Mouse (Mus musculus) embryo, embryonic 10.5 days (tissue): Measurements from ENCODE around the gene 2010106E10Rik.

Source experiments
- DNase-seq: peaks from one replicate; pipeline ENCODE4 v3.0.0-alpha.2; 2015; ENCODE audit warnings: low spot score

2010106E10Rik gene

DNA sequence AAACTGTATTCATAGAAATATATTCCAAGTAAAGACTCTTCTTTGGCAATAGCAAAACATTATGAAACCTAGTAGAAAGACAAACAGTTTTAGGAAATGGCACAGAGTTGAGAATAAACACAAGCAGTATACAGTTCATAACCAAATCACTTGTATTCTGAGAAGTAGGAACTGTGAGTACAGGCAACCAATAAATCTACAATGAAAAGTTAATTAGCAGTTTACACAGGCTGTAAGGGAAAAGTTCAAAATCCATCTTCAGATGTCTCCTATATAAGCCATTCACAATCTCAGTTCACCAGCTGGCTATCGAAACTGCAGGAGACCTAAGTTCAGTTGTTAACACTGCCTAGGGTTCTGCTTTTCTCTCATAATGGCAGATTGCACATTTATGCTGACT, at the start of gene 2010106E10Rik:
Gene 2010106E10Rik, plus strand, starts transcription at position 301 of the 400 bp plus-strand sequence.
- DNase-seq, result no peak

DNA sequence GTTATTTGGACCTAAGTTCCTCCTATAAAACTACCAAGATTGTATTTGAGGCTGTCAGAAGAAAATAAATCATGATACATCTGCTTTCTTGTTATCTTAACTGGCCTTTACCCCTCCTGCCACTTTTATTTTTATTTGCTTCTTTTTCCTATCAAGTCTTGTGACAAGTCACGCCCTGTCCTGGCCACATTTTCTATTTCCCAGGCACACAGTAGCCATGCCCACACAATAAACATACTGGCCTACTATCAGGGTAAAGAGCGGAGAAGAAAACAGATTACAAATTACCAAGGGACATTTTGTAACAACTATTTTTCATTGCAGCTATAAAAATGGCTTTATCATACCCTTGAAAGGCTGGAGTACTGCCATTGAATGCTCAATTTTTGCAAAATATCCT, 10.6 kb downstream of the 2010106E10Rik start:
- DNase-seq, result no peak

DNA sequence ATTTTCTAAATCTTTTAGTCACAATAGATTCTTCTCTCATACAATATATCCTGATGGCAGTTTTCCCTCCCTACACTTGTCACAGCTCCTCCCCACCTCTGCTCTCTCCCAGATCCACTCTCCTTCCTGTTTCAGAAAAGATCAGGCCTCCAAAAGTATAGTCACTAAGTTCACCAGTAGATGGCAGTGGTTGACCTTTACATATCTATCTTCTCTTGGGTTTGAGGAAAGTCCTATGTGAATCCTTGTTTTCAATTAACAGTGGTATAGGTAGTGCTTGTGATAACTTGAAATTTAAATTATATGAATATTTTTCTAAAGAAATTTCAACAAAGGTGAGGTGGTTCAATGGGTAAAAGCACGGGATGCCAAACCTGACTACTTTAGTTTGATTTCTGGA, 29.7 kb downstream of the 2010106E10Rik start:
- DNase-seq, result peak; percentile 73

DNA sequence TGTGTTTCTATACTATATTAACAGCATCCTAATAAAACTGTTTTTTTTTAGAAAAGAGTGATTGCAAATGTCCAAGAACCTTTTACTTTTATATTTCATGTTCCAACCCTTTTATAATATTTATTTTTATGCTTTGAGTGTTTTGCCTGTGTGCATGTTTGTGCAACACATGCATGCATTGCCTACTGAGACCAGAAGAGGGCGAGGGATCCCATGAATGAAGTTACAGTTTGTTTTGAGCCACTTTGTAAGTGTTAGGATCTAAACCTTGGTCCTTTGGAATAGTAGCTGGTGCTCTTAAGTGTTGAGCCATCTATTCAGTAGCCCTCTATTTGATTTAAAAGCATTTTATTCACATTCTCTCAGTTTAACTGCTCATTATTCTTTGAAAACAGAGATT, 48.0 kb downstream of the 2010106E10Rik start:
- peak; percentile 2 for DNase-seq

DNA sequence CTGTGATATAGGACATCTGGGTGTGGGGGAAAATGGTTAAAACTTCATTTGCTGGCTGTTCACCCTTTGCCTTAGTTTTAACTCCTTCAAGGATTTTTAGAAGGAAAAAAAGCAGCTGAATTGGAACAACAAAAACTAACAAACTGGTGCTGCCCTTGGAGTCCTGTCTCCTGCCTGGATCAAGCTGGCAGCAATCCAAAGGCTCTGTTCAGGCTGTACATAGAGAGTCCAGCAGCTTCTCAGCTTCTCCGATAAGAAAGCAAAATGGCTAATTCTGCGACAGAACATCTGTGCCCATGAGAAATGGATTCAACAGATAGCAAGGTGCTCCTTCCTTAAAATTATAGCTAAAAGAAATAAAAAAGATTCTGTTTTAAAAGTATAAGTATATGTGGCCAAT, 72.6 kb downstream of the 2010106E10Rik start:
- DNase-seq, result no peak

DNA sequence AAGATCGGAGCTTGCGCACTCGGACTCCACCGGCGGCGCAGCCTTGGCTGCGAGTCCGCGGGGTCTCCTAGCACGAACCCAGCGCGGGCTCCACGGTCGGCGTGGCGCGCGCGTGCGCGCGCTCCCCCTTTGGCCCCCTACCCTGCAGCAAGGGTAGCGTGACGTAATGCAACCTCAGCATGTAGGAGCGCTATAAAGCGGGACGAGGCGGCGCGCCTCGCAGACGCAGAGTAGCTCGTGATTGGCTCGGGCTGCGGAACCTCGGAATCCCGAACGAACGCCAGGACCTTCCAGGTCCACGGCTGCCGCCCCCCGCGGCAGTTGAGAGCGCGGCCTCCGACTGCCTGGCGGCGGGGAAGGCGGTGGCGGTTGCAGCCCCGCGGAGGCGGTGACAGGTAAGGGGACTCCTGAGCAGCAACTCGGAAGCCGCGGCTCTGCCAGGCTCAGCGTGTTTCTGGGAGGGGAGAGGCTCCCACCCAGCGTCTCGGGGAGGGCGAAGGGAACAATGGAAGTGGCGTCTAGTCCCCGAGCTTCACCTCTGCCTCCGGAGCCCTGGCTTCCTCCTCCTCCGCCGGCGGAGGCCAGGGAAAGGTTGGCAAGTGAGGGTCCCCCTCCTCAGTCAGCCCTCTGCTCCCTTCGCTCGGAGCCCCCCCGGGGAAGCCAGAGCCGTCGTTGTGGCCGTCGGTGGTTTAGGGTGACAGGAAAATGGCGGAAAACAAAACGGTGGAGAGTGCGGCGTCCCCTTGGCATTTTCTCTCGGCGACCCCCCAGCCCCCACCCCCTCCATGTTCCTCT, 105.6 kb downstream of the 2010106E10Rik start, which contains the start of gene Zfp711:
Gene Zfp711, plus strand, starts transcription at position 16 of the 795 bp plus-strand sequence.
- DNase-seq, result peak; percentile 85

DNA sequence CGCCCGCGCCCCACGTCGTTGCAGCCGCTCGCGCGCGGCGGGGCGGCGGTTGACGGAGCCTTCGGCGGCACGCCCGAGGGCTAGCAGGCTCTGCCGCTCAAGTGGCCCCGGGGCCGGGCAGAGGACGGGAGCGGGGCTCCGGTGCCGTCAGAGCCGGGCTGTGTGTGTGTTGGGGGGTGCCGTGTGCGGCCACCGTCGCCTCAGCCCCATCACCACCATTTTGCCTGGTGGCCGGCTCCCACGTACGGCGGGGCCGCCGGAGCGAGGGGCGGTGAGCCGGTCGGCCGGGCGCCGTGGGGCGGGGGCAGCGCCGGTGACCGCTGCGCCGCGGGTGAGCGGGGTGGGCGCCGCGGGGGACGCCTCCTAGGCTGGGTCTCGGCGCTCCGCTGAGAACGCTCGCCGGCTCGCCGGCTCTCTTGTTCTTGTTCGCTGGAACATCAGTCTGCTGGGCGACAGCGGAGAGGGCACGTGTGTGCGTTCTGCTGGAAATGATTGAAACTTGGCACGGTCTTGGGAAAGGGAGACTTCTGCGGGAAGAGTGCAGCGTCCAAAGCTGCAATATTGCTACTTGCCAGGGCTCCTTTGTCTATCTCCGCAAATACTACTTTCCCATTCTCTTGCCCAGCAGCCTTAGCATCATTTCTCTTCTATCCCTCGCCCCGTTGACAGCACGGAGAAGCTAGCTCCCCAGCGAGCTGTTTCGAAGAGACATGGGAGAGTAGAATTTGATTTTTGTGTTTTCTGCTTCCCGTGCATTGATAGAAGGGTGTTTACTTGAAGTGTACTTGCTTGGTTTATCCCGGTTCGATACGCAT, 106.4 kb downstream of the 2010106E10Rik start:
- peak; percentile 35 for DNase-seq
